Mouse (Mus musculus): ENCODE measurements around the gene Gm3625.

Gm3625 gene

GRCm38 (mm10) chr12:4592541-4593165 lies at the start of gene Gm3625, which contains the start of gene Itsn2:
Gm3625 (minus strand) TSS chr12:4592927.
Itsn2 (plus strand) TSS chr12:4592638.
- no peak for DNase-seq (ENCODE audit: low spot score)

GRCm38 (mm10) chr12:4640737-4641136 lies 48.0 kb upstream of the Gm3625 start:
- no peak for DNase-seq (ENCODE audit: low spot score)

- no peak for DNase-seq (ENCODE audit: low spot score)
Observed at GRCm38 (mm10) chr12:4638438-4638837, 45.7 kb upstream of the Gm3625 start.

GRCm38 (mm10) chr12:4632957-4633356 lies 40.2 kb upstream of the Gm3625 start:
- DNase-seq (ENCODE audit: low spot score) = no peak

- no peak for DNase-seq (ENCODE audit: low spot score)
Observed at GRCm38 (mm10) chr12:4624201-4624600, 31.5 kb upstream of the Gm3625 start.

GRCm38 (mm10) chr12:4614722-4615121 lies 22.0 kb upstream of the Gm3625 start:
- no peak for DNase-seq (ENCODE audit: low spot score)

- no peak for DNase-seq (ENCODE audit: low spot score)
Observed at GRCm38 (mm10) chr12:4606625-4607024, 13.9 kb upstream of the Gm3625 start.

- no peak for DNase-seq (ENCODE audit: low spot score)
Observed at GRCm38 (mm10) chr12:4599713-4600112, 7.0 kb upstream of the Gm3625 start.

- no peak for DNase-seq (ENCODE audit: low spot score)
Observed at GRCm38 (mm10) chr12:4598666-4599428, 6.1 kb upstream of the Gm3625 start.

- DNase-seq (ENCODE audit: low spot score) = no peak
Observed at GRCm38 (mm10) chr12:4595055-4595454, 2.3 kb upstream of the Gm3625 start.

- DNase-seq (ENCODE audit: low spot score) = no peak
Observed at GRCm38 (mm10) chr12:4593930-4594391, 1.2 kb upstream of the Gm3625 start.

- DNase-seq (ENCODE audit: low spot score) = peak; percentile 17
Observed at GRCm38 (mm10) chr12:4593166-4593929, 621 bp upstream of the Gm3625 start.

GRCm38 (mm10) chr12:4592025-4592424 lies 702 bp downstream of the Gm3625 start:
- DNase-seq (ENCODE audit: low spot score) = no peak

- DNase-seq (ENCODE audit: low spot score) = peak; percentile 16
Observed at GRCm38 (mm10) chr12:4588603-4589002, 4.1 kb downstream of the Gm3625 start.

- DNase-seq (ENCODE audit: low spot score) = no peak
Observed at GRCm38 (mm10) chr12:4587846-4588245, 4.9 kb downstream of the Gm3625 start.

- no peak for DNase-seq (ENCODE audit: low spot score)
Observed at GRCm38 (mm10) chr12:4582326-4582725, 10.4 kb downstream of the Gm3625 start.

- no peak for DNase-seq (ENCODE audit: low spot score)
Observed at GRCm38 (mm10) chr12:4574065-4574464, 18.7 kb downstream of the Gm3625 start.

GRCm38 (mm10) chr12:4571864-4572263 lies 20.9 kb downstream of the Gm3625 start:
- DNase-seq (ENCODE audit: low spot score) = no peak

- DNase-seq (ENCODE audit: low spot score) = no peak
Observed at GRCm38 (mm10) chr12:4558475-4559279, 34.0 kb downstream of the Gm3625 start.

- DNase-seq (ENCODE audit: low spot score) = no peak
Observed at GRCm38 (mm10) chr12:4558013-4558412, 34.7 kb downstream of the Gm3625 start.

GRCm38 (mm10) chr12:4557436-4557835 lies 35.3 kb downstream of the Gm3625 start:
- no peak for DNase-seq (ENCODE audit: low spot score)

- no peak for DNase-seq (ENCODE audit: low spot score)
Observed at GRCm38 (mm10) chr12:4556891-4557290, 35.8 kb downstream of the Gm3625 start.

Measured in urinary bladder, postnatal 10 days (tissue).